Mouse (Mus musculus) kidney, adult 18-20 months (tissue): ENCODE data around the gene Palm.
A peak's percentile ranks its signal among the peaks of the same experiment; 100 is the strongest.

Source experiments
- DNase-seq: peaks from one replicate; pipeline ENCODE4 v3.0.0; 2021

The Palm gene

DNA sequence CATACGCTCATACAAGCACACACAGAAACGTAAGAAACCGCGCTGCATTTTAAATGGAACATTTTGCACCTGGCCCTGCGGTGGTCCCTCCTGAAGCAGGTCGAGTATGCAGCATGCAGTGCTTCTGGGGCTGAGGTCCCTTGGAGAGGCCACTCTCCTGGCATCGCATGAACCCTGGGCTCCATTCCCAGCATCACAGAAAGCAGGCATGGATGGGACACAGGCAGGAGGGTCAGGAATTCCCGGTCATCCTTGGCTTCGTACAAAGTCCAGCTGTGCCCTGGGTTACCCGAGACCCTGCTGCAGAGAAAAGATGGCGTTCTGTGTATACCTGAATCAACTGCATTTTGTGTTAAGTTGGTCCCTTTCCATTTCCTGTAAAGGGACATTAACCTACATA lies 7.1 kb downstream of the Palm start:
- peak; percentile 44 for DNase-seq

DNA sequence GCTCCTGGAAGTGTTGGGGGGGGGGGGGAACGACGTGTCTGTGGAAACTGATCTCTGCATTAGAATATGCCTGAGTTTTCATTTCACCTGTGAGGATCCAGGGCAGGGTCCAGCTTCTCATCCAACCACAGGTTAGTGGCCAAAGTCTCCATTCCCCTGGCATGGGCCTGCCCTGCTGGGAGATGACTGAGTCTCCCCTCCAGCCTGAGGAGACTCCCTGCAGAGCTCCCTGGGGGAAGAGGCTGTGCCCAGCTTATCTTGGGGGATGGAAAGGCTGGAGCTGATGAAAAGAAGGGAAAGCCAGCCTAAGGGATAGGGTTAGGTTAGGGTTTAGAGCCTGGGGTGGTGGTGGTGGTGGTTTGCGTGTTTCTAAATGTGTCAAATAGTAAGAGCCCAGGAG lies 8.5 kb downstream of the Palm start:
- peak; percentile 67 for DNase-seq

DNA sequence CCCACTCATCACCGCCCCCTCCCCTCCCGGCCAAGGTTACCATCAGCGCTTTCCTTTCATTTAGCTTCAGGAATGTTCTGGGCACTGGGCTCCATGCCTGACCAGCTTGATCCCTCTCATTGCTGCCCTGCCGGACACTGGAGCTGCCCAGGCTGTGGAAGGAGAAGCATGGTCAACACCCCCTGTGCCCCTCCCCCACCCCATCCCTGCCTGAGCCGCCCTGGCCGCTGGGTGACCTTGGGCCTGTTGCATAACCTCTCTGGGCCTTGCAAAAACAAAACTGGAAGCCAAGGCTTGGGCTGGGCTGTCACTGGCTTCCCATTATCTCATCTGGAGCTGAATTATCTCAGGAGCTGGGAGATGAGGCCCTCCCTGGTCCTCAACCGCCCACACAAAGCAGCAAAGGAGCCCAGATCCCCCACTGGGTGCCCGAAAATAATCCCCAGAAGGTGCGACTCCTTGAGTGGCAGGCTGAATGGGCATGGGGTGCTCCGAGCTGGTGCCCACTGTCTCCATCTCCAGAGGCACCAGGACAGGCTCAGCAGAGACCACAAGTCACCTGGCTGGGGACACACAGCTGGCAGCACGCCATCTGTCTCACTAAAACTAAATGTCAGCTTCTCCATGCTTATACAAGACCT lies 9.1 kb downstream of the Palm start:
- peak; percentile 78 for DNase-seq

DNA sequence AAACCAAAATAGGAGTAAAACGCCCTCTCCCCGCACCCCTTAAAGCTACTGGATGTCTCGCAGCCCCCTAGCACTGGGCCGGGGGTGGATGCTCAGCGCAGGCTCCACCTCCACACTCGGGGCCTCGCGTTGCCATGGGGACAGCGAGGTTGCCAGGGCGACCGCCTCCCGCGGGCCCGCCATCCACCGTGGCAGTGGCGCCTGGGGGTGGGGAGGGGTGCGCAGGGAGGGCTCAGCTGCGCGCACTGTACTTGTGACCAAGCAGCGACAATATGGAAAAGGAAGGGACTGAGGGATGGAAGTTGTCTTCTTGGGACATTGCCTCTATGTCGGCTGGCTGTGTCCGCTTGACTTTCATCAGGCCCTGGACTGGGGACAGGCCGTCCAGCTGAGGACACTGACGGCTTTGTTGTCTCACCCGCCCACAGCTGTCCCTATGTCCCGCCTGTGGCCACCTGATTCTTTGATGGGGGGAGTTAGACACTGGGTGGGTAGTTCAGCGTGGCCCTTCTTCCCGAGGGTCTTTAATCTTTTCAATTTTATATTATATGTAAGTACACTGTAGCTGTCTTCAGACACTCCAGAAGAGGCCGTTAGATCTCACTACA lies 10.4 kb downstream of the Palm start:
- DNase-seq = peak; percentile 23

DNA sequence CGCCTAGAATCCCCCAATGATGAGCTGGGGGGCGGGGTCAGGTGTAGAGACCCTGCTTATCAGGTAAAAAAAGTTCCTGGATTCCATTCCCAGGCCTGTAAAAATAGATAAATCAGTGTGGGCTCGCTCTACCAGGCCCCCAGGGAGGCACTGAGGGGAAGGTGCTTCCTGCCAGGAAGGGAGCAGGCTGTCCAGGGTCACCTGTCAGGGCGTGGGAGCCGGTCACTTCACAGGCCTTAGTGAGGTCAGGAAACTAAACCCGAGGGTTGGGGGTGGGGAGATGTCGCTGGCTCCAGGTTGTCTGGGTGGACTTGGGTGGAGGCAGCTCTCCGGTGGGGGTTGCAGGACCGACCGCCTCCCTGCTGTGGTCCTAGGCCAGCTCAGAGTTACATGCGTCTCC lies 12.3 kb downstream of the Palm start:
- DNase-seq = peak; percentile 54

DNA sequence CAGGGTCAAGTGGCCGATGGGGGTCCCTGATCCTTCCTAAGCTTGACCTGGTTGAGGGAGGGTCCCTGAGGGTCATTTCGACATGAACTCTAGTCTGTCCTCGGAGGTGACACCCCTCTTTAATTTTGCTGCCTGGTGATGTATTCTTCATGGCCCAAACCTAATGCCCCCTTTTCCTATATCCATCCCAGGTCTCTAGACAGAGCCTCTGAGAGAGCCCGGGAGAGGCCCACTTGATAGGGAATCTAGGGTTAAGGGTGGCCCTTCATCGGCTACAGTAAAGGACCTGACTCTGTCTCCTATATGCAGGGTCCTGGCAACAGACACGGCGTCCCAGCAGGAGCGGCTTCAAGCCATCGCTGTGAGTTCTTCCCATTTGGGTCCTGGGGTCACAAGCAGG lies 13.0 kb downstream of the Palm start:
- DNase-seq = no peak

DNA sequence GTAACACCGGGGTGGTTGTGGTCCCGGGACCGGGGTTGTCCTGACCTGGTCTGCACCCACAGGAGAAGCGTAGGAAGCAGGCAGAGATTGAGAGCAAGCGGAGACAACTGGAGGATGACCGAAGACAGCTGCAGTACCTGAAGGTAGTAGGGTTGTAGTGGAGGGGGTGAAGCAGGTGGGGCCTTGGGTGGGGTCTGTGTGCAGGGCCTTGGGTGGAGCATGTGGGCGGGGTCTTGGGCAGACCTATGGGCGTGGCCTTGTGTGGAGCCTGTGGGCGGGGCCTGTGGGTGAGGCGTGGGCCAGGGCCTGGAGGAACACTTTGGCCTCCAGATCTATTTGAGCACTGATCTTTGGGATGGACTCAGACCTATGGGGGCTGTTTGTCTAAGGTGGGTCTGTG lies 13.6 kb downstream of the Palm start:
- no peak for DNase-seq

DNA sequence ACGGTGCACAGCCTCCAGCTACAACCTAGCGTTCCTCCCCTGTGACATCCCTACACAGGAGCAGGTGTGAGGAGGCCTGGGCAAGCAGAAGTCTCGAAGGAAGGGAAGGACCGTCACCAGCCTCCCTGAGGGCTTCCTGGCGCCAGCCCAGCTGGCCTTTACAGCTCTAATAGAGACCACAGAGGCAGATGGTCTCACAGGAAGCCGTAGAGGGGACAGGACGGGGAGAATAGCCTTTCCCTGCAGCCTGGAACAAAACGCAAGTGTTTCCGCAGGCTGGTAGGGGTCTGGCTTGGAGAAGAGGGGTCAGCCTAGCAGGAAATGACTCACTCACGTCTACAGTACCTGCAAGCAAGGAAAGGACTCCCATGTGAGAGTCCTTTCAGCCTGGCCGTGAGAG lies 14.5 kb downstream of the Palm start:
- DNase-seq = peak; percentile 48

DNA sequence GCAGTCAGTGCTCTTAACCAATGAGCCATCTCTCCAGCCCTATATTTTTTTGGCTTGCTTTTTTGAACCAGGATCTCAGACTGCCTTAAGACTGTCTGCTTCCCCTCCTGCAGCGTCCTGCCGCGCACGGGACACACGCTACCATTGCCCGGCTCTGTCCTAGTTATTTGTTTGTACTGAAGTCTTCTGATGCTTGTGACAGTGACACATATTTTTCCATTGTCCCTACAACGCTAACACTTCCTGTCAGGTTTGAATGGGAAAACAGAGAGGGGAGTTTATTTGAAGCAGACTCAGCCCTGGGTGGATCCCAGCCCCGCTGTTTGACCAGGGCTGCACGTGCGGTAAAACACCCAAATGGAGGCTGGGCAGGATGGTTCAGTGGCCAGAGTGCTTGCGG lies 15.4 kb downstream of the Palm start:
- no peak for DNase-seq

DNA sequence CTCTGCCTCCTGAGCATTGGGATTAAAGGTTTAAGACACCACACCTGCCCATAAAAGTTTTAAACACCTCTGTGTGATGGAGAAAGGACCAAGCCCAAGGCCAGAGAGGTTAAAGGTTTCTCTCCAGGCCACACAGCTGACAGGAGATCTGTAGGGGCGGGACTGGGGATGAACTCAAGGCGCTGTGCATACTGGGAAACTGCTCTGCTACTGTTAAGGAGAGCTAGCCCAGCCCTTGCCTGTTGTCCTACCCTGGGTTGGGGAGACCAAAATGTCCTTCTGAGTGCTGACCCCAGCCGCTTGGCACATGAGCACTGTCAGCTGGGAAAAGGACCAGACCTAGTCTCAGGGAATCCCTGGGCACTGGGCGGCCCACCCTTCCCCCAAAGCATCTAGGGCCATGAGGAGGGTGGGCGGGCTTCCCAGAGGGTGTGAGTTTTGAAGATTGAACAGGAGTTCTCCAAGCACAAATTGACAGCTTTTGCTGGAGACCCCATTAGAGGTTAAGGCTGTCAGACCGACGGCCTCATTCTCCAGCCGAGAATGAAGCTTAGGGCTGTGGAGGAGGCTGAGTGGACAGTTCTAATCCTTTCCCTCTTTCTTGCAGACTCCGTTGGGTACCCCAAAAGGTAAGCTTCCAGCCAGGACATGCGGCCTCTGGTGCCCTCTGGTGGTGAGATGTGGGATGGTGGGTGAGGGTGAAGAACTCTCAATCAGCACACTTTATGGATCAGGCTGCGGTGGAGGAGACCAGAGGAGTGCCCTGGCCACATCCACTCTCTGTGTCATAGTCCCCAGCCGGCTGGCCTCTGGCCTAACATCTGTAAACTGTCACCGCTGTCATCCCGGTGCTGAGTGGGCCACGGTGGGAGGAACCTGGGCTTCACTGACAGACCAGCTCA lies 18.6 kb downstream of the Palm start:
- DNase-seq = peak; percentile 92

DNA sequence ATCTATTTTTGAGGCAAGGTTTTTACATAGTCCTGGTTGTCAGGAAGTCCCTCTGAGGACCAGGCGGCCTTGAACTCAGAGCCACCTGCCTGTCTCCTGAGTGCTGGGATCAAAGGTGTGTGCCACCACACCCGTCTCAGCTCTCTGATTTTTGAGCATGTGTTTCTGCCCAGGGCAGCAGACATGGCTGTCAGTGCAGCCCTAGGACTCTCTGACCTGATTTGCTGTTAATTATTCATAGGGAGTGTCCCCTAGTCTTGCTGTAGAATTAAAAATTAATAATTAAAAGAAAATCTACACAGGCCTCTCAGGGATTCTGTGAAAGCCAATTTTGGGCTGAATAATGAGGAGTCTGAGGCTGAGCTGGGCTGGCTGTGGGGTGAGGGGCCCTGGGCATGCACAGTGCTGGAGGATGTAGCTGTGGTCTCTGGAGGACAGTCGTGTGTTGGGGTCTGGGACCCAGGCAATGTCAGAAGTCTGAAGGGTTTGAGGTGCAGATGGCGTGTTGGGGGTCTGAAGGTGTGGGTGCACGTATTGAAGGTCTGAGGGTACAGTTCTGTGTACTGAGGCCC lies 21.0 kb downstream of the Palm start:
- peak; percentile 57 for DNase-seq

DNA sequence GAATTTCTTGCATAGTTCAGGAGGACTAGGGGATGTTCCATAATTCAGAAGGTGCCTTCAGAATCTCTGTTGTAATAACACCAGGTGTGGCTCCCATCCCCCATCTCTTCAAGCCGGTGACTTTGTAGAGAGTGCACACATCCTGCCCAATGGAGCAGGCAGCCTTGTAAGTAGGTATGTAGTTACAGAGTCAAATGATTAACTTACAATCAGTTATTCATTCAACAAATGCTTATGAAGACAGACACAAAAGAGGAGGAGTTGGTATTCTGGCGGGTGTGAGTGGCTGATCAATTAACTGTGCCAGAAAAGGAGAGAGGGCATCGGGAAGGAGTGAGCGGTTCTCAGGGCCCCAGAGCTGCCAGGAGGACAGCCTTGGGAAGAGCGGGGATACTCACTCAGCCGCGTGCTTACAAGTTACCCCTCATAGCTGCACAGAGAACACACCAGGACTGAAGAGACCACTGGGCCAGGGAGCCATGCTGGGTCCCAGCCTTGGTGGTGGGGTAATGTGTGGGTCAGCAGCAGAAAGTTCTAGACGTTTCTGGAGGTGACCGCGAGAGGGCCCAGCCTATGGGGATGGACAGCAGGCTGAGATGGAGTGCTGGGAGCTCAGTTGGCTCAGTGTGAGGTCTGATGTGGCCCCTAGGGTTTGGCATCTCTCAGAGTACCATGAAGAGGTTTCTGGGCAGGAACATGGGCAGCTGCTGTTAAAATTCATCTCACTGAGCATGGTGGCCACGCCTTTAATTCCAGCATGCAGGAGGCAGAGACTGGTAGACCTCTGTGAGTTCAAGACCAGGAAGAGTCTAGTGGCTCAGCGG lies 22.5 kb downstream of the Palm start:
- DNase-seq = peak; percentile 73

DNA sequence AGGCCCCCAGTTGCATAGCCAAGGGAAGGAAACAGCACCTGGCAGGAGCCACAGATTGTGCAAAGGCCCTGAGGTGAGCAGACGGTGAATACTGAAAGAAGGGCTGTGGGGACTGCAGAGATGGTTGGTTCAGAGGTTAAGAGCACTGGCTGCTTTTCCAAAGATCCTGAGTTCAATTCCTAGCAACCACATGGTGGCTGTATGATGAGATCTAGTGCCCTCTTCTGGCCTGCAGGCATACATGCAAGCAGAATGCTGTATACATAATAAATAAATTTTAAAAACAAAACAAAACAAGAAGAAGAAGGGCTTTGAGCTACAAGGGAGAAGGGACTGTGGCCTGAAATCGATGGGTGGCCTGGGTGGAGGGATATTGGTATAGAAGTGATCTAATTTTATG lies 23.7 kb downstream of the Palm start:
- no peak for DNase-seq

DNA sequence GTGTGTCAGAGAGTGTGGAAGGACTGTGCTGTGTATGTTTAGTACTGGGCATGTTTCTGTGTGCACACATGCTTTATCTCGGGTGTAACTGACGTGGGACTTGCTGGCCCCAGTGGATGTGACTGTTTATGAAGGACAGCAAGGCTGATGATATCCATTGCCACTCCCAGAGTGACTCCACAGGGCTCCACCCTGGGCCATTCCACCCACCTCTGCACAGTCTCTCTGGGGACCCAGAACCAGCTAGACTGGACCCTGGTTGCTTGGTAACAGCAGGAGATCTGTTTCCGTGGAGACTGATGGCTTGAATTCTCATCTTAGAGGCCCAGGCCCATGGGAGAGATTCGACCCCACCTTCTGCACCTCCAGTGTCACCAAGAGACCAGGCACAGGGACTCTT lies 24.9 kb downstream of the Palm start:
- no peak for DNase-seq

DNA sequence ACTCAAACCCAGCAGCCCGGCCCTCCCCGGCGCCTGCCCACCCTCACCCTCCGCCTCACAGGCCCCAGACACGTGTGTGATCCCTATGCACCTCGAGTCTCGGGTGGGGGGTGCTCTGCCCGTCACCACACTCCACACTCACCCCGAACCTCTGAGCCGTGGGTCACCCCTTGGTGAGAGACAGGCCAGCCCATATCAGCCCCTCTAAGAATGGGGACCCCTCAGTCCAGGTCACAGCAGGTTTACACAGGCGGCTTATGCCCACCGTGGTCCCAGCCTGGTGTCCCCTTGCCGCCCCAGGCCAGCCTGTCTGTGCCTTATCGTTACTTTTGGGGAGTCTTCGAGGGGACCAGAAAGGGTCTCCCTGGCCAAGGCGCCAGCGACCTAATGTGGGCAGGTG lies 26.2 kb downstream of the Palm start:
- no peak for DNase-seq

DNA sequence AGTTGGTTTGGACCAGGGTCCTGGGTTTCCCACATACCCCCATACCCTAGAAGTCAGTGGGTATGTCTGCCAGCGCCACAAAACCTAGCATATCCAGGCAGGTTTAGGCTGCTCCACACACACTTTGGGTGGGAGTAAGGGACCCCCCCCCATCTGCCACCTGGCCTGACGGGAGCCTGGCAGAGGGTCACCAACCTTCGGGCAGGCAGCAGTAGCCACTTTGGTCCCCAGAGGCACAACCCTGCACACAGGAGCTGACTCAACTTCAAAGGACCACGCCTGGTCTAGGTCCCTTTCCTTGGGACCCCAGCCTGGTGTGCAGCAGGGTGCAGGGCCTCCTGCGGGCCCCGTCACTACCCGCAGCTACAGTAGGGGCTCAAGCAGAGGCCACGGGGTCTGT lies 26.9 kb downstream of the Palm start:
- DNase-seq = no peak

DNA sequence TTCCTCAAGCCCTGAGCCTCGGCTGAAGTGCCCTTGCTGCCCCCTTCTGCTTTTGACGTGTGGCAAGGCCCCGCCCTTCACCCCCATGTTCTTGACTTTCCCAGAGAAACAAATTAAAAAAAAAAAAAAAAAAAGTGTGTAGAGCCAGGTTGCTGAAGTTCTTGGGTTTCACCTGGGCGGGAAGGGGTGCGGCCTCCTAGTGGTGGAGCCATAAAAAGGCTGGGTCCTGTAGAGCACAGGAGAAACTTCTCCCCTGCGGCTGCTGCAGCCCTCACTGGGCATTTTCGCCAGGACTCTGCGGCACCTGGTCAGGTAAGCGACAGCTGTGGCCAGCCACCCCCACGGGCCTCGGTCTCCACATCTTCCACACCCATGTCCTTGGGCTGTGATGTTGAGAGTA lies 27.4 kb downstream of the Palm start, which contains the start of gene Misp:
TSS of gene Misp (plus strand) at position 208 of the 400 bp plus-strand sequence.
- DNase-seq = peak; percentile 67

DNA sequence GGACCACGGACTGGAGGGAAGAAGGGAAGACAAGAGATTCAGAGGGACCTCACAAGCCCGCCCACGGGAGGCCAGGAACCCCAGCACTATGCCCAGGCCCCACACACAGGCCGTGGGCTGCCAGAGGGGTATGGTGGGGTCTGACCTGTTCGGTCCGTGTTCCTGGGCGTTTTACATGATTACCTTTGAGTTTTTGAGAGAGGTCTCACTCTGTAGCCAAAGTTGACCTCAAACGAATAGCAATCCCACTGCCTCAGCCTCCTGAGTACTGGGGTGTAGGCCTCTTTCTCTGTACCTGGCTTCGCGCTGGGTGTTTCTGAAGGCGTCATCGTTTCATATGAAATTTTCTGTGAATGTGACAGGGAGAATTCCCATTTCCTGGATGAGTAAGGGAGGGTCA lies 28.4 kb downstream of the Palm start:
- no peak for DNase-seq

DNA sequence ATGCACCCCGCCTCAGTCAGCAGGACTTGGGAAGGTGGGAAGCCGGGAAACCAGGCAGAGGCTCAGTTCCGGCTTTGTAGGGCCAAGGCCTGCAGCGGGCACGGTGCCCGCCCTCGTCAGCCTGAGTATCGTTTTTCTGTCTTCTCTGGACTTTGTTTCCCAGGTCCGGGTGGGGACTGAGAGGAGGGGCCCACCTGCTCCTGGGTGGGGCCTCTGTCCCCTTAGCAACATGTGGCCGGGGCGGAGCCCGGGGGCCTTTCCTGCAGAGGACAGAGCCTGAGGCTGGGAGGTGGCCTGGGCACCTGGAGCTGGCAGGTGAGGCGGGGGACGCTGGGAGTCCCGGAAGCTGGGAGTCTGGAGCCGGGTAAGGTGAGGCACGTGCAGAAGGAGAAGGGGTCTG lies 29.0 kb downstream of the Palm start:
- DNase-seq = peak; percentile 82

DNA sequence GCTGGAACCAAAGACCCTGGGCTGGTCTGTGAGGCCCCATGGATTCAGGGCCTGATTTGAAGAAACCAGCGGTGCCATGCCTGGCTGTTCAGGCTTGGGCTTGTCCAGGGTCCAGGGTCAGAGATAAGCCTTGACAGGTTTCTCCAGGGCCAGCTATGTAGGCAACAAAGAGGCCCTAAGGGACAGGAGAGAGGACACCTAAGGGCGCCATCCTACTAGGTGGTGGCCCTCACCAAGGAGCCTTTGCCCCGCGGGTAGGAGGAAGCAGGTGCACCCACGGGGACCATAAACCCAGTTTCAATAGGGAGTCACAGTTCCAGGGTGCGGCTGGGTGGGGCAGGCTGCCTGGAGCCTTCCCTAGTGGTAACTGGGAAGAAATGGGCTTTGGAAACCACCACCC lies 29.6 kb downstream of the Palm start:
- DNase-seq = no peak

DNA sequence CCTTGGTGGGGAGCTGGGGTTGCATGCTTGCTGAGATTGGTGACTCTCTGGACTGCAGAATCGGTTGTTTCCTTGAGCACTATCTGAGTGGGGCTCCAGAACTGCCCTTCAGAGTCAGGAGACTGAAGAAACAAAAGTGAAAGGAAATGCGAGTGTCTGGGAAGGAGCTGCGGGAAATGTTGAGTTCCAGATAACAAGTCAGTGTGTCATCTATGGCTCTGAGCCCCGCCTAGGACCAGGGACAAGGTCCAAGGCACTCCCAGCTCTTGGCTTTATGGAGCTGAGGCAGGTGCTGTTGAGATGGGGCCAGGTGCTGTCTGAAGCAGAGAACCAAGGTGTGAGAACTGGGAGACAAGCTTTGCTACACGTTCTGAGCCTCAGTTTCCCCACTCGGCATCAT lies 31.0 kb downstream of the Palm start:
- DNase-seq = no peak

DNA sequence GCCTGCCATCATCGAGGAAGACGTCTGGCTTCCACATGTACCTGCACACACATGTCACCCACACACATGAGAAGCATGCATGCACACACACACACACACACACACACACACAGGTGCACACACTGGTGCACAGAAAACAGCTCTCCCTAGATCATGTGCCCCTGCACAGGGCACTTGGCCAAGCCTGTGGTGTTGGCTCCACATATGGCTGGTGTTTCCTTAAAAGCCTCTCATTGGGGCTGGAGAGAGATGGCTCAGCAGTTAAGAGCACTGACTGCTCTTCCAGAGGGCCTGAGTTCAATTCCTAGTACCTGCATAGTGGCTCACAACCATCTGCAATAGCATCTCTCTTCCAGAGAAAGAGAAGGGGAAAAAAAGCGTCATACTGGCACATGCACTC lies 38.2 kb downstream of the Palm start:
- DNase-seq = no peak
